Mouse (Mus musculus): Measurements from ENCODE around the gene Eif1ad. TPM values are rescaled to one million over a fixed set of nuclear protein-coding genes. Genes with fewer than 3 reads are reported as not detected.
"Not testable (repeated sequence)": the region's sequence is repeated elsewhere in the genome, so short reads cannot be mapped to it uniquely, and the experiment has no call there.

Eif1ad gene
- polyA plus RNA-seq, 1 experiment: 30.6 TPM

GRCm38 (mm10) chr19:5345297-5346131, 21.0 kb upstream of the Eif1ad start:
- Histone ChIP-seq H3K4me3 (replicated peaks; ENCODE audit: insufficient read depth, low read depth, low read length) (no peak overlapping the region), H3K27ac (ENCODE audit: insufficient read depth, low read length) (no peak overlapping the region), H3K4me1 (ENCODE audit: control insufficient read depth, insufficient read depth, low read length) (peaks cover 10% of the 10 kb centered on the region), H3K27me3 (ENCODE audit: control insufficient read depth, insufficient read depth, low read length) (no peaks in the 10 kb centered on the region)
- WGBS: 70% methylated on average over 6 of the region's 6 CpGs
- TF ChIP-seq POLR2A (IDR thresholded peaks at IDR 0.05; ENCODE audit: borderline replicate concordance, insufficient read depth, low read length) (no peak), CTCF (IDR thresholded peaks at IDR 0.05; ENCODE audit: borderline replicate concordance, insufficient read depth, low read depth, low read length) (no peak)
- no peak for DNase-seq

- 49% methylated on average over 6 of the region's 6 CpGs for WGBS
- H3K4me1 ChIP-seq (ENCODE audit: control insufficient read depth, insufficient read depth, low read length): peaks cover 10% of the 10 kb centered on the region
- peak overlapping the region; percentile 50 for H3K4me3 ChIP-seq (replicated peaks; ENCODE audit: insufficient read depth, low read depth, low read length)
- peak in 1 of 2 experiments; percentile 22 for DNase-seq
- H3K27ac ChIP-seq (ENCODE audit: insufficient read depth, low read length): peak overlapping the region; percentile 27; the same call in 1 of the 2 replicates
- TF ChIP-seq POLR2A (IDR thresholded peaks at IDR 0.05; ENCODE audit: borderline replicate concordance, insufficient read depth, low read length) (no peak), CTCF (IDR thresholded peaks at IDR 0.05; ENCODE audit: borderline replicate concordance, insufficient read depth, low read depth, low read length) (no peak)
- H3K27me3 ChIP-seq (ENCODE audit: control insufficient read depth, insufficient read depth, low read length): no peaks in the 10 kb centered on the region
Observed at GRCm38 (mm10) chr19:5348064-5348463, 18.5 kb upstream of the Eif1ad start.

- Histone ChIP-seq H3K27ac (ENCODE audit: insufficient read depth, low read length) (peak overlapping the region; percentile 94), H3K4me1 (ENCODE audit: control insufficient read depth, insufficient read depth, low read length) (peaks cover 10% of the 10 kb centered on the region), H3K27me3 (ENCODE audit: control insufficient read depth, insufficient read depth, low read length) (no peaks in the 10 kb centered on the region), H3K4me3 (replicated peaks; ENCODE audit: insufficient read depth, low read depth, low read length) (peak overlapping the region; percentile 95)
- WGBS: 3% methylated on average over 34 of the region's 34 CpGs
- DNase-seq: peak; percentile 64 to 80
- TF ChIP-seq CTCF (IDR thresholded peaks at IDR 0.05; ENCODE audit: borderline replicate concordance, insufficient read depth, low read depth, low read length) (peak; percentile 58; the same call in 1 of the 2 replicates), POLR2A (IDR thresholded peaks at IDR 0.05; ENCODE audit: borderline replicate concordance, insufficient read depth, low read length) (peak; percentile 17; the same call in 1 of the 2 replicates)
Observed at GRCm38 (mm10) chr19:5348526-5349501, 17.7 kb upstream of the Eif1ad start.

- WGBS: 58% methylated on average over 6 of the region's 6 CpGs
- not testable (repeated sequence) for H3K27me3 ChIP-seq (ENCODE audit: control insufficient read depth, insufficient read depth, low read length); H3K4me1 ChIP-seq (ENCODE audit: control insufficient read depth, insufficient read depth, low read length); DNase-seq
- peak within 1 kb of the TSS; percentile 95 for H3K4me3 ChIP-seq (replicated peaks; ENCODE audit: insufficient read depth, low read depth, low read length)
- H3K27ac ChIP-seq (ENCODE audit: insufficient read depth, low read length): peak within 1 kb of the TSS; percentile 94
Observed at GRCm38 (mm10) chr19:5349502-5349873, 17.1 kb upstream of the Eif1ad start, which contains the start of gene Cst6. Gene Cst6 (minus strand): TSS chr19:5349574.

GRCm38 (mm10) chr19:5353609-5354008, 12.9 kb upstream of the Eif1ad start:
- no peak overlapping the region for H3K4me3 ChIP-seq (replicated peaks; ENCODE audit: insufficient read depth, low read depth, low read length)
- H3K27ac ChIP-seq (ENCODE audit: insufficient read depth, low read length): no peak overlapping the region
- DNase-seq: no peak
- 72% methylated on average over 2 of the region's 2 CpGs for WGBS
- TF ChIP-seq POLR2A (IDR thresholded peaks at IDR 0.05; ENCODE audit: borderline replicate concordance, insufficient read depth, low read length) (no peak), CTCF (IDR thresholded peaks at IDR 0.05; ENCODE audit: borderline replicate concordance, insufficient read depth, low read depth, low read length) (no peak)
- H3K4me1 ChIP-seq (ENCODE audit: control insufficient read depth, insufficient read depth, low read length): peaks cover under 1% of the 10 kb centered on the region; the same call in 1 of the 2 replicates
- H3K27me3 ChIP-seq (ENCODE audit: control insufficient read depth, insufficient read depth, low read length): no peaks in the 10 kb centered on the region

- no CpG with 5 or more reads among the region's 1 CpGs for WGBS
- no peaks in the 10 kb centered on the region for H3K27me3 ChIP-seq (ENCODE audit: control insufficient read depth, insufficient read depth, low read length)
- no peak overlapping the region for H3K4me3 ChIP-seq (replicated peaks; ENCODE audit: insufficient read depth, low read depth, low read length)
- H3K27ac ChIP-seq (ENCODE audit: insufficient read depth, low read length): no peak overlapping the region
- DNase-seq: no peak
- no peaks in the 10 kb centered on the region for H3K4me1 ChIP-seq (ENCODE audit: control insufficient read depth, insufficient read depth, low read length)
- TF ChIP-seq POLR2A (IDR thresholded peaks at IDR 0.05; ENCODE audit: borderline replicate concordance, insufficient read depth, low read length) (no peak), CTCF (IDR thresholded peaks at IDR 0.05; ENCODE audit: borderline replicate concordance, insufficient read depth, low read depth, low read length) (no peak)
Observed at GRCm38 (mm10) chr19:5356080-5356479, 10.5 kb upstream of the Eif1ad start.

GRCm38 (mm10) chr19:5362186-5362585, 4.4 kb upstream of the Eif1ad start:
- WGBS: 76% methylated on average over 2 of the region's 2 CpGs
- TF ChIP-seq POLR2A (IDR thresholded peaks at IDR 0.05; ENCODE audit: borderline replicate concordance, insufficient read depth, low read length) (no peak), CTCF (IDR thresholded peaks at IDR 0.05; ENCODE audit: borderline replicate concordance, insufficient read depth, low read depth, low read length) (no peak)

More at GRCm38 (mm10) chr19:5362186-5362585, 4.4 kb upstream of the Eif1ad start:
- no peak for DNase-seq
- H3K27ac ChIP-seq (ENCODE audit: insufficient read depth, low read length): no peak overlapping the region
- no peaks in the 10 kb centered on the region for H3K27me3 ChIP-seq (ENCODE audit: control insufficient read depth, insufficient read depth, low read length)
- H3K4me3 ChIP-seq (replicated peaks; ENCODE audit: insufficient read depth, low read depth, low read length): no peak overlapping the region
- no peaks in the 10 kb centered on the region; the same call in 1 of the 2 replicates for H3K4me1 ChIP-seq (ENCODE audit: control insufficient read depth, insufficient read depth, low read length)
